Mouse (Mus musculus): ENCODE results near the gene Smarcal1.

DNA sequence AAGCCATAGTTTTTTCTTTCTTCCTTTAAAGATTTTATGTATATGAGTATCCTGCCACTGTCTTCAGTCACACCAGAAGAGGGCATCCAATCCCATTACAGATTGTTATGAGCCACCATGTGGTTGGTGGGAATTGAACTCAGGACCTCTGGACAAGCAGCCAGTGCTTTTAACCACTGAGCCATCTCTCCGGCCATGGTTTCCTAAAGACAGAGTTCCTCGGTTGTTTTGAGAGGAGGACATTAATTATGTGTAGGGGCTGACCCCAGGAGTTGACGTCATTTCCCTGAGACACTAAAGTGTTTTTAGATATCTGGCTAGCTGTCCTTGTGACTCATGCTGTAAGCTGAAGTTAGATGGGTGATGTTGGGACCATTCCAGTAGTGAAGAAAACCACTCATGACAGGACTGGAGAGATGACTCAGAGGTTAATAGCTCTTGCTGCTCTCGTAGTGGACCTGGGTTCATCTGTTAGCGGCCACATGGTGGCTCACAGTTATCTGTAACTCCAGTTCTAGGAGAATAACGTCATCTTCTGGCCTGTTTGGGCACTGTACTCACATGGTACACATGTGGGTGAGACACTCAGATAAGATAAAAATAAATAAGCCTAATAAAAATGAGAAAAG lies 18.6 kb upstream of the Smarcal1 start:
- no peak for TF ChIP-seq CTCF (IDR thresholded peaks at IDR 0.05; ENCODE audit: insufficient read depth, low read length)
- no peak for TF ChIP-seq POLR2A (IDR thresholded peaks at IDR 0.05; ENCODE audit: borderline replicate concordance, extremely low read depth, low read depth, low read length)
